Comparison of ENCODE assay signal across 19 mouse cellular contexts in genomic region chr3:17620398-17620797, GRCm38 (mm10).
DNase-seq lines count a peak whose midpoint lies in the region; ATAC-seq and TF ChIP-seq lines count a peak whose summit lies in the region.
"Had no signal": no experiment of that assay in that cellular context is flagged by ENCODE, and none has a peak within 500 bp of the region (broad histone marks: within the 10 kb centered on the region; RNA-seq: fewer than 3 reads in every experiment).

No protein-coding gene starts in this region.

- H3K9ac ChIP-seq in hindbrain, embryonic 14.5 days, result no peak overlapping the region
- H3K9ac ChIP-seq in midbrain, embryonic 14.5 days (replicated peaks; ENCODE audit: low read length), result no peak overlapping the region
- H3K9ac ChIP-seq: forebrain, embryonic 13.5 days; heart, embryonic 12.5 days; liver, postnatal 0 days had no signal

- H3K9me3 ChIP-seq in hindbrain, embryonic 14.5 days (ENCODE audit: control insufficient read depth, low read length), result no peaks in the 10 kb centered on the region
- no peaks in the 10 kb centered on the region for H3K9me3 ChIP-seq in midbrain, embryonic 14.5 days (ENCODE audit: control insufficient read depth, low read length)
- H3K9me3 ChIP-seq: embryonic facial prominence, embryonic 10.5 days; forebrain, embryonic 13.5 days; heart, embryonic 12.5 days; limb, embryonic 10.5 days had no signal

- WGBS in hindbrain, embryonic 14.5 days, result 64% methylated on average over 2 of the region's 2 CpGs
- 47% methylated on average over 2 of the region's 2 CpGs for WGBS in midbrain, embryonic 14.5 days

- intact Hi-C loops in left cerebral cortex, adult 2 months (cut with DNase I), result loop anchor here (2.0 kb wide), 1 partner anchor 170 kb away; no protein-coding TSS in a partner anchor
- intact Hi-C loops in left cerebral cortex, postnatal 10 days (cut with DNase I), result loop anchor here (5.0 kb wide), 1 partner anchor 167 kb away; no protein-coding TSS in a partner anchor

- H3K27me3 ChIP-seq in hindbrain, embryonic 14.5 days (ENCODE audit: control insufficient read depth, insufficient read depth, low read length), result peaks cover 3% of the 10 kb centered on the region; the same call in 1 of the 2 replicates
- H3K27me3 ChIP-seq in midbrain, embryonic 14.5 days (ENCODE audit: control insufficient read depth, insufficient read depth, low read length), result no peaks in the 10 kb centered on the region
- H3K27me3 ChIP-seq: heart, embryonic 12.5 days had no signal

- no peak for TF ChIP-seq CTCF in left cerebral cortex, adult 2 months (IDR thresholded peaks at IDR 0.05)

- H3K4me1 ChIP-seq in hindbrain, embryonic 14.5 days (replicated peaks; ENCODE audit: control insufficient read depth, insufficient read depth, low read length), result peaks cover 14% of the 10 kb centered on the region; the same call in 1 of the 2 replicates
- H3K4me1 ChIP-seq in midbrain, embryonic 14.5 days (ENCODE audit: control insufficient read depth, insufficient read depth, low read length), result peaks cover 23% of the 10 kb centered on the region
- H3K4me1 ChIP-seq: limb, embryonic 10.5 days had no signal

- H3K27ac ChIP-seq in left cerebral cortex, adult 2 months, result peak overlapping the region; percentile 71
- H3K27ac ChIP-seq in hindbrain, embryonic 14.5 days, result peak overlapping the region; percentile 94
- H3K27ac ChIP-seq in midbrain, embryonic 14.5 days (replicated peaks; ENCODE audit: low read depth, low read length), result peak overlapping the region; percentile 91
- H3K27ac ChIP-seq: embryonic facial prominence, embryonic 10.5 days; limb, embryonic 10.5 days had no signal

- no peak for DNase-seq in left cerebral cortex, adult 2 months (ENCODE audit: extremely low spot score in 1 of 2, low spot score in 2 of 2)
- DNase-seq in left cerebral cortex, postnatal 10 days (ENCODE audit: extremely low spot score in 1 of 2, low spot score in 2 of 2), result no peak
- DNase-seq in hindbrain, embryonic 14.5 days (ENCODE audit: low spot score), result no peak
- peak; percentile 51 for DNase-seq in midbrain, embryonic 14.5 days
- peak; percentile 28 for DNase-seq in retina, embryonic 14.5 days (ENCODE audit: low spot score)
- DNase-seq in adrenal gland, adult 8-10 months, result no peak
- DNase-seq in urinary bladder, adult 2 months (ENCODE audit: low spot score), result no peak
- DNase-seq: adrenal gland, postnatal 14 days; cerebellum, adult 11-12 months; cerebellum, postnatal 36 days; kidney, adult 8-10 months; kidney, postnatal 14 days; liver, postnatal 0 days; lung, postnatal 10 days; thymus, postnatal 14 days had no signal

- H3K36me3 ChIP-seq in hindbrain, embryonic 14.5 days (replicated peaks; ENCODE audit: control insufficient read depth, insufficient read depth), result no peaks in the 10 kb centered on the region
- no peaks in the 10 kb centered on the region for H3K36me3 ChIP-seq in midbrain, embryonic 14.5 days (ENCODE audit: control insufficient read depth, insufficient read depth, low read length)
- H3K36me3 ChIP-seq: embryonic facial prominence, embryonic 10.5 days; heart, embryonic 12.5 days; limb, embryonic 10.5 days had no signal

- peak overlapping the region; percentile 47 for H3K4me2 ChIP-seq in hindbrain, embryonic 14.5 days (replicated peaks)
- H3K4me2 ChIP-seq in midbrain, embryonic 14.5 days (ENCODE audit: low read length), result no peak overlapping the region
- H3K4me2 ChIP-seq: heart, embryonic 12.5 days had no signal

- H3K4me3 ChIP-seq in left cerebral cortex, adult 2 months, result no peak overlapping the region
- no peak overlapping the region for H3K4me3 ChIP-seq in hindbrain, embryonic 14.5 days (replicated peaks; ENCODE audit: low read length)
- no peak overlapping the region for H3K4me3 ChIP-seq in midbrain, embryonic 14.5 days (replicated peaks; ENCODE audit: low read depth, low read length)
- H3K4me3 ChIP-seq: embryonic facial prominence, embryonic 10.5 days; forebrain, embryonic 13.5 days; heart, embryonic 12.5 days; limb, embryonic 10.5 days had no signal

- ATAC-seq in hindbrain, embryonic 14.5 days (ENCODE audit: low FRiP score), result no peak
- ATAC-seq in midbrain, embryonic 14.5 days (ENCODE audit: low FRiP score, low TSS enrichment), result no peak
- ATAC-seq: liver, postnatal 0 days had no signal

Comparison
In these comparisons a context has a peak if more than half of its experiments do, and no peak if none do; other contexts are left out.
1. DNase-seq: peak in midbrain, embryonic 14.5 days (single experiment) and retina, embryonic 14.5 days (single experiment); none in left cerebral cortex, adult 2 months (0 of 2), left cerebral cortex, postnatal 10 days (0 of 2), hindbrain, embryonic 14.5 days (single experiment), adrenal gland, adult 8-10 months (single experiment) and urinary bladder, adult 2 months (single experiment).
2. Peak in every context shown above with its lines, with median percentiles within 50 percentile points of each other: H3K27ac ChIP-seq.